Mouse (Mus musculus): ENCODE data around the gene Cat. TPM values are rescaled to one million over a fixed set of nuclear protein-coding genes. Genes with fewer than 3 reads are reported as not detected.

The Cat gene
- polyA plus RNA-seq, 1 experiment from 2014 or later, result 89.8 TPM

- Histone ChIP-seq H3K4me1 (ENCODE audit: insufficient read depth) (peaks cover 10% of the 10 kb centered on the region; the same call in 1 of the 2 replicates), H3K27ac (ENCODE audit: low read depth) (peak overlapping the region; percentile 82), H3K9me3 (ENCODE audit: low read depth, low read length) (no peaks in the 10 kb centered on the region), H3K4me2 (peak overlapping the region; percentile 50), H3K36me3 (ENCODE audit: insufficient read depth) (no peaks in the 10 kb centered on the region), H3K9ac (peak overlapping the region; percentile 40), H3K4me3 (ENCODE audit: low read depth, low read length) (peak overlapping the region; percentile 25), H3K27me3 (ENCODE audit: insufficient read depth, low read length) (no peaks in the 10 kb centered on the region)
- DNase-seq (peak; percentile 87), ATAC-seq (ENCODE audit: insufficient read depth) (peak; percentile 77)
- 14% methylated on average over 12 of the region's 12 CpGs for WGBS
- TF ChIP-seq CTCF (IDR thresholded peaks at IDR 0.05; ENCODE audit: low read depth), result peak; percentile 89
These were observed 60.5 kb downstream of the Cat start for GRCm38 (mm10) chr2:103424349-103425026.

DNA sequence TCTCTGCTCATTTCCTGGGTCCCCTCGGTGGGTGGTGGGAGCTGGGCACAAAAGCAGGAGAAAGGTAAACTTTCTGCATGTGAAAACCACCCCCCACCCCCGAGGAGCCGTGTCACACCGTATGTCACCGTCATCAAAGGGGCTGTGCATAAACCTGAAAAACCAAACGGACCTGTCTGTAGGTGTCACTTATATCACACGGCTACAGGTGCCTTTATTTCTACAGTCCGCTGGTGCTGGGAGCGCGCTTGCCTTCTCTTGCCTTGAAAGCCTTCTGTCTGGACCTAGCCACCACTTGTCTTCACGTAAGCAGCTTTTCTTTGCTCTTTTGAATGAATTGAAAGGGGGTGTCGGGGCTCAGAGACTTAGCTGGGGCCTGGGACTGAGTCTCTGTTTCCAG lies 61.1 kb downstream of the Cat start:
- peak overlapping the region; percentile 82 for H3K27ac ChIP-seq (ENCODE audit: low read depth)
- H3K9ac ChIP-seq, result peak overlapping the region; percentile 40

GRCm38 (mm10) chr2:103420650-103421507 lies 64.1 kb downstream of the Cat start:
- no peak overlapping the region for H3K27ac ChIP-seq (ENCODE audit: low read depth)
- WGBS, result 32% methylated on average over 15 of the region's 15 CpGs

More for the DNA sequence above, 61.1 kb downstream of the Cat start:
- H3K36me3 ChIP-seq (ENCODE audit: insufficient read depth), result no peaks in the 10 kb centered on the region
- TF ChIP-seq CTCF (IDR thresholded peaks at IDR 0.05; ENCODE audit: low read depth), result no peak
- ATAC-seq (ENCODE audit: insufficient read depth) (peak; percentile 61), DNase-seq (peak; percentile 69)
- H3K27me3 ChIP-seq (ENCODE audit: insufficient read depth, low read length), result no peaks in the 10 kb centered on the region
- peaks cover 10% of the 10 kb centered on the region; the same call in 1 of the 2 replicates for H3K4me1 ChIP-seq (ENCODE audit: insufficient read depth)
- no peaks in the 10 kb centered on the region for H3K9me3 ChIP-seq (ENCODE audit: low read depth, low read length)
- peak overlapping the region; percentile 25 for H3K4me3 ChIP-seq (ENCODE audit: low read depth, low read length)
- peak overlapping the region; percentile 50 for H3K4me2 ChIP-seq
- WGBS, result 47% methylated on average over 12 of the region's 12 CpGs

GRCm38 (mm10) chr2:103415774-103416173 lies 69.2 kb downstream of the Cat start:
- no peak overlapping the region for H3K27ac ChIP-seq (ENCODE audit: low read depth)
- 54% methylated on average over 3 of the region's 3 CpGs for WGBS
- no peak for ATAC-seq (ENCODE audit: insufficient read depth)

More at GRCm38 (mm10) chr2:103420650-103421507, 64.1 kb downstream of the Cat start:
- H3K4me3 ChIP-seq (ENCODE audit: low read depth, low read length), result no peak overlapping the region
- no peaks in the 10 kb centered on the region for H3K36me3 ChIP-seq (ENCODE audit: insufficient read depth)
- H3K9me3 ChIP-seq (ENCODE audit: low read depth, low read length), result no peaks in the 10 kb centered on the region
- DNase-seq (peak; percentile 84), ATAC-seq (ENCODE audit: insufficient read depth) (peak; percentile 42)
- TF ChIP-seq CTCF (IDR thresholded peaks at IDR 0.05; ENCODE audit: low read depth), result no peak
- no peak overlapping the region for H3K9ac ChIP-seq
- H3K4me1 ChIP-seq (ENCODE audit: insufficient read depth), result peaks cover 10% of the 10 kb centered on the region; the same call in 1 of the 2 replicates
- no peak overlapping the region for H3K4me2 ChIP-seq
- H3K27me3 ChIP-seq (ENCODE audit: insufficient read depth, low read length), result no peaks in the 10 kb centered on the region

GRCm38 (mm10) chr2:103413381-103413780 lies 71.6 kb downstream of the Cat start:
- DNase-seq, result no peak
- Histone ChIP-seq H3K9ac (no peak overlapping the region), H3K4me2 (no peak overlapping the region), H3K27me3 (ENCODE audit: insufficient read depth, low read length) (no peaks in the 10 kb centered on the region), H3K4me1 (ENCODE audit: insufficient read depth) (no peaks in the 10 kb centered on the region), H3K27ac (ENCODE audit: low read depth) (no peak overlapping the region), H3K4me3 (ENCODE audit: low read depth, low read length) (no peak overlapping the region), H3K36me3 (ENCODE audit: insufficient read depth) (no peaks in the 10 kb centered on the region), H3K9me3 (ENCODE audit: low read depth, low read length) (no peaks in the 10 kb centered on the region)
- 31% methylated on average over 5 of the region's 5 CpGs for WGBS
- no peak for TF ChIP-seq CTCF (IDR thresholded peaks at IDR 0.05; ENCODE audit: low read depth)
- no peak for ATAC-seq (ENCODE audit: insufficient read depth)

More at GRCm38 (mm10) chr2:103415774-103416173, 69.2 kb downstream of the Cat start:
- Histone ChIP-seq H3K4me1 (ENCODE audit: insufficient read depth) (peaks cover 2% of the 10 kb centered on the region; the same call in 1 of the 2 replicates), H3K27me3 (ENCODE audit: insufficient read depth, low read length) (no peaks in the 10 kb centered on the region), H3K4me2 (no peak overlapping the region), H3K9me3 (ENCODE audit: low read depth, low read length) (no peaks in the 10 kb centered on the region), H3K4me3 (ENCODE audit: low read depth, low read length) (no peak overlapping the region), H3K9ac (no peak overlapping the region), H3K36me3 (ENCODE audit: insufficient read depth) (no peaks in the 10 kb centered on the region)
- DNase-seq, result no peak
- no peak for TF ChIP-seq CTCF (IDR thresholded peaks at IDR 0.05; ENCODE audit: low read depth)

DNA sequence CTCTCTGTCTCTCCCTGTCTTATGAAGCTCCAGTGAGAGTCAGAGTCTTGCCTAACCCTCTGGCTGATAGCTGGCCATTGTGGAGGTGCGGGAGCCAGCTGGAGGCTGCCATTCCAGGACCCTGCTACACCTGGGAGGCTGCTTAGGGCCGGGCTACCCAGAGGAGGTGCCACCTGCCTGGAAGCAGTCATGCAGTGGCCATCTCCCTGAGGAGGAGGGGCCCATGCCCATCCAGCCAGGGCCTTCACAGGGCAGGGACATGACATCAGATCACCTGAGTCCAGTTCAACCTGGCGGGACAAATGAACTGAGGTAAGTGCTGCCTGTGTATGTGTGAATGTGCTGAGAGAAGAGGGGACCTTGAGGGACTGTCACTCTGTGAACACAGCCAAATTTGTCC lies 73.1 kb downstream of the Cat start:
- 84% methylated on average over 3 of the region's 3 CpGs for WGBS
- Histone ChIP-seq H3K27me3 (ENCODE audit: insufficient read depth, low read length) (no peaks in the 10 kb centered on the region), H3K4me3 (ENCODE audit: low read depth, low read length) (no peak overlapping the region), H3K36me3 (ENCODE audit: insufficient read depth) (no peaks in the 10 kb centered on the region), H3K9me3 (ENCODE audit: low read depth, low read length) (no peaks in the 10 kb centered on the region), H3K4me1 (ENCODE audit: insufficient read depth) (no peaks in the 10 kb centered on the region), H3K27ac (ENCODE audit: low read depth) (no peak overlapping the region), H3K4me2 (no peak overlapping the region), H3K9ac (no peak overlapping the region)
- TF ChIP-seq CTCF (IDR thresholded peaks at IDR 0.05; ENCODE audit: low read depth), result no peak
- no peak for ATAC-seq (ENCODE audit: insufficient read depth)
- DNase-seq, result no peak

DNA sequence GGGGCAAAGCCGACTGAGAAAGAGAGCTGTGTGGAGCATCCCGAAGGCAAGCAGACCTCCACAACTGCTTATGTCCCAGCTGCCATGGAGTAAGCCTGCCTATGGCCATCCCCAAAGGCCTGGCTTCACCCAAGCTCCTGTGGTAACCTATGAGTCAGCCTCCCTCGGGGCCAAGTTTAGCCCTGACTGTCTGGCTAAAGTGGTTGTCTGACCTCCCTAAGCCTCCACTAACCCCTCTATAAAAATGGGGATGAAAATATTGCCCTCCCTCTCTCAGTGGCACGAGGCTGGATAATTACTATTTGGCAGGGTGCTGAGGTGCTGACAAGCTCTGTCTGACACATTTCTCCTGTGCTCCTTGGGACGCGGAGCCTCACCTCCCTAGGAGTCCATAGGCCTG lies 73.6 kb downstream of the Cat start, which contains the start of gene Elf5:
Gene Elf5, plus strand, starts transcription at position 341 of the 400 bp plus-strand sequence.
- H3K4me1 ChIP-seq (ENCODE audit: insufficient read depth), result no peaks in the 10 kb centered on the region
- H3K4me3 ChIP-seq (ENCODE audit: low read depth, low read length), result no peak within 1 kb of the TSS
- no peak for TF ChIP-seq CTCF (IDR thresholded peaks at IDR 0.05; ENCODE audit: low read depth)
- ATAC-seq (ENCODE audit: insufficient read depth), result no peak
- no peak for DNase-seq
- H3K9ac ChIP-seq, result no peak within 1 kb of the TSS
- H3K9me3 ChIP-seq (ENCODE audit: low read depth, low read length), result no peaks in the 10 kb centered on the region
- H3K27ac ChIP-seq (ENCODE audit: low read depth), result no peak within 1 kb of the TSS
- H3K36me3 ChIP-seq (ENCODE audit: insufficient read depth), result no peaks in the 10 kb centered on the region
- no peak within 1 kb of the TSS for H3K4me2 ChIP-seq
- WGBS, result 67% methylated on average over 6 of the region's 6 CpGs
- H3K27me3 ChIP-seq (ENCODE audit: insufficient read depth, low read length), result no peaks in the 10 kb centered on the region

Measured in lung, embryonic 14.5 days (tissue).